Mouse (Mus musculus): ENCODE results near the gene Rab11b. TPM values are rescaled to one million over a fixed set of nuclear protein-coding genes. Genes with fewer than 3 reads are reported as not detected.

The Rab11b gene
- polyA plus RNA-seq (2017; shearing (Covaris generic)): 100 to 1,000 TPM; 257 to 400 TPM

DNA sequence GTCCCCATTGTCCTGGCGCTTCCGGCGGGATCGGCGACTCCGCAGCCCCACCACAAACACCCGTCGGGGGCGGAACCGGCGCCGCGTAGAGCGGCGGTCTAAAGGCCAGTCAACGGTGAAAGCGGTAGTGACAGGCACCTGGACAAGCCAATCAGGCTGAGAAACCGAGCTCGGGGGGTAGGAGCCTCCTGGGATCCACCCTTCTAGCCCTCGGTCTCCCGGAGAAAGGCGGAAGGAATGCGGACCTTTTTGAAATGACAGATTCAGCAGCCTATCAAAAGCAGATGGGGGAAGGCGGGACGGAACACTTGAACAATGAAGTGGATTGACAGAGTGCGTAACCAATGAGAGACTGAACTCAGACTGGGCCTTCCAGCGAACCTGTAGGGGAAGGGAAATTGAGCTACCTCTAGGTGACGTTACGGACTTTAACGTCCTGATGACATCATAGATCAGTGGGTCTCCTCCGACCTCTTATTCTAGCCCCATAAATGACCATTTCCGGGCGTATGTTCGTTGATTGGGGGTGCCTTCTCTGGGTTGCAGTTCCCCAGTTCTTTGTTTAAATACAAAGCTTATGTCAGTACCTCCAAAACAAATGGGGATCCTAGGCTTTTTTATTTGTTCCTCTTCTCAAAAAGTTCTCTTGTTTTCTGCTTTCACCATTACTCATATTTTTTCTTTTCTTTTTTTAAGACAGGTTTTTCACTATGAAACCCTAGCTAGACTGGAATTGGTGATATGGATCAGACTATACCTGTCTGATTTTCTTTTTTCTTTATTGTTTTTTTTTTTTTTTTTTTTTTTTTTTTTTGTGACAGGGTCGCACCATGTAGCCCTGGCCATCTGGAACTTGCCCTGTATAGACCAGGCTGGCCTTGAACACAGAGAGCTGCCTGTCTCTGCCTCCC is at the start of gene Rab11b:
Gene Rab11b, minus strand, starts transcription at position 276 of the 911 bp plus-strand sequence.
- ATAC-seq: peak; percentile 94

DNA sequence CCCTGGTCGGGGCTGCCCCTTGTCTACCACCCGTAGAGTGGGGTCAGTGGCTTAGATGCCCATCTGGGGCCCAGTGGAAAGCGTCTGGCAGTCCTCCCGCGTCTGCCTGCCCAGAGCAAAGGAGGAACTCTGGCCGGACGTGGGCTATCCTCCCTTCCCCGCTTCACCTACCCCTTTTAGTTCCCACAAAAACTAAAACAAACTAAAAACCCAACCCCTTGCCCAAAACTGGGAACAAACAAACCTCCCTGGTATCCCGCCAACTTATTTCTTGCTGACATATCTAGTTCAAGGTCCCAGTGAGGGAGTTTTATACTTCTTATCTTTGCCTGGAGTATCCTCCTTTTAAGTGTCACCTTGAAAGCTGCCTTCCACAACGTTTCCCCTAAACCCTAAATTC is 47.9 kb upstream of the Rab11b start:
- ATAC-seq: no peak

DNA sequence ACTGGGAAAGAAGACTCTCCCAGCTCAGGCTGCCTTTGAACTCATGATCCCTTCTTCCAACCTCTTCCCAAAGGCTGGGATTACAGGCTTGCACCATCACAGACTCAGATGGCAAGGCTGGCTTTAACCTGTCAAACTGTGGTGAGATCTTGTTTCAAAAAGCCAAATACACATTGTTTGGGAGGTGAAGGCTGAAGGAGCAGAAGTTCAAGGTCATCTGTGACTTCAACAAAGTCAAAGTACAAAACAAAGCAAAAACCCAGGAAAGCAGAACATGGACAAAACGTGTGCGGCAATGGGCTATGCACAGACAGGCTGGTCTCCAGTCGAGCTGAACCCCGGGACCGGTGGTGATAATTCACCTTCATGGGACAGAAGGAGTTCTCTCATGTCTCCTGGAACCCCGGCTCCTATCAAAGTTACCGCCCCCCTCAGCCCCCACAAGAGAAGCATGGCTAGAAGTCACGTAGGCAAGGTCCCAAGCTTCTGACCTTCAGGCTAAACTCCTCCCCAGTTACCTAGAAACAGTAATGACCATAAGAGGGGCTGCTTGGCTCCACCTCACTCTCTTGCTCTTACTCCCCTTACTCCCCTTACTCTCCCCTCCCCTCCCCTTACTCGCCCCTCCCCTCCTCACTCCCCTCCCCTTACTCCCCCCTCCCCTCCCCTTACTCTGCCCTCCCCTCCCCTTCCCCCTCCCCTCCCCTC is 47.0 kb upstream of the Rab11b start:
- no peak for ATAC-seq

DNA sequence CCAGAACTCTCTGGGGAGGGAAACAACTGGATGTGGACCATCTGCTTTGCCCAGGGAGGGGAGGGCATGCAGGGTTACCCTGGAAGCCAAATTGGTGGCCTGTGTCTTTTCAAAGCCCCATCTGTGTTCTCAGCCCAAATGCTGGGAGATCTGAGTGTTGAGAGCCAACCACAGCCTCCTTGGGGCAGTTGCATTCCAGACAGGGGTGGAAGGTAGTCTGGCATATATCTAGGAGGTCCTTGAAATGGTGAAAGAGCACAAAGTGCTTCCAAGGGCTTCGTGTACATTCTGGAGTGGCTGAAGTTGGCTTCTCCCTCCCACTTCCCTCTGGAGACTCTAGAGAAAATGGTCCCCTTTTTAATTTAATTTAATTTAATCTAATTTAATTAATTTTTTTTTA is 44.4 kb upstream of the Rab11b start:
- no peak for ATAC-seq

DNA sequence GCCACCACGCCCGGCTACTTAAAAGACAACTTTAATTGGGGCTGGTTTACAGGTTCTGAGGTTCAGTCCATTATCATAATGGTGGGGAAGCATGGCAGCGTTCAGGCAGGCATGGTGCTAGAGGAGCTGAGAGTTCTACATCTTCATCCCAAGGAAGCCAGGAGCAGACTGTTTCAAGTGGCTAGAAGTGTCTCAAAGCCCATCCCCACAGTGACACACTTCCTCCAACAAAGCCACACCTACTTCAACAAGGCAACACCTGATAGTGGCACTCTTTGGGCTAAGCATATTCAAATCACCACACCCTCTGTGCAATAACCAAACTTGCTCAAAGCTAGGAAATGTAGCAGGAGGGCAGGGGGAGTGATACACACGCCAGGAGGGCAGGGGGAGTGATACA is 43.9 kb upstream of the Rab11b start:
- no peak for ATAC-seq

DNA sequence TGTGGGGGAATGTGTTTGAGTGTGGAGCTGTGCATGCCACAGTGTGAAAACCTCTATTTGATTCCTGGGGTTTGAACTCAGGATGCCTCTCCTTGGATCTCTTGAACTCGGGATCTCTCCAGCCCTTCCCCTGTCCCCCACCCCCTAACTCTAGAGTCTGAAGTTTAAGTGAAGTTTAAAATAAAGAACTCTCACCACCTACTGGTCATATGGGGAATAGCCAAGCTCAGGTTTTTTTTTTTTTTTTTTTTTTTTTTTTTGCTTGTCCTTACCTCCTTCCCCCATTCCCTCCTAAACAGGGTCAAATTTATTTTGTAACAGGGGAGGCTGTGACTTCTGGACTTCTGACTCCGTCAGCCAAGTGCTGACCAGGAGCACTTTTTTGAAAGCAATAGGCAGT is 41.9 kb upstream of the Rab11b start:
- ATAC-seq: peak; percentile 37

DNA sequence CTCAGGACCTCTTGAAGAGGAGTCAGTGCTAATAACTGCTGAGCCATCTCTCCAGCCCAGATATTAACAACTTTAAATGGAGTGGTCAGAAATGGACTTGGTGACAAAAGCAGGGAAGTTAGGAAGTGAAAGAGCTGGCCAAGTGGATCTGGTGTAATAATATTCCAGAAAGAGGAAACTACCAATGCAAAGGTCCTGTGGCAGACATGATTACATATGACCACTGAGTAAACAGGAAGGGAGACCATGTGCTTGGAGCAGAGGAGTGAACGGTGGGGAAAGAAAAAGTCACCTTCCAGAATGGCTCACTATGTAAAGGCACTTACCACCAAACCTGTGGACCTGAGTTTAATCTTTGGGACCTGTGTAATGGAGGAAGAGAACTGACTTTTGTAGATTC is 38.9 kb upstream of the Rab11b start:
- no peak for ATAC-seq

DNA sequence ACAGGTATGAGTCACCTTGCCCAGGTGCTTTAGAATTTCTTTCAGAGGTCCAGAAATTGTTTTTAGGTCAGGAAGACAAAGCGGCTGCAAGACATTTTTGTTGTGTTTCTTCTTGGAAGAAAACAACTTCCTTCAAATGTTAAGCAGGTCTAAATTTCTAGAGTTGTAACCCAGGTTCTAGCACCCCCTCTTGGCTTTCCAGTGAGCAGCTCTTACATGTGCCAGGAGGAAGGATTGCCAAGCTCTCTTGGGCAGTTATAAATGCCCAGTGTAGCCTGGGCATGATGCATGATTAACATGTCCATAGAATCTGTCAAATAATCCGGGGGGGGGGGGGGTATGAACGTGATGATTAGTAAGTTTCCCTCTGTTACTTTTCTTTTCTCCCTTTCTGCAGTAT is 38.0 kb upstream of the Rab11b start:
- no peak for ATAC-seq

DNA sequence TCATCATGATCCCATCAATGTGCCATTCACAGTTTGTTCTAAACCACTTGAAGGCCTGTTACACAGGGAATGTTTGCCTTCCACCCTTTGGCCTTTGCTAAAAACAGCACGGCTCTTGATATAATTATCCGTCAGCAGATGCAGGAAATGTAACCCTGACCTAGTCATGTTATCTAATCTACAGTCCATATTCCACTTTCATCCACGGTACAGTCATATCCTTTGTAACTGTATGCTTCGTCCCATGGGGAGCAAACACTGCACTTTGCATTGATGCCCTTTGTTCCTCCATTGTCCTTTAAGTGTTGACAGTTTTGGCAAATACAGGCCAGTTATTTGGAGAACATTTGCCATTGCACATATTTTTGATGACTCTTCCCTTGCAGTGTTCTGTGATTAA is 28.4 kb upstream of the Rab11b start:
- ATAC-seq: no peak

DNA sequence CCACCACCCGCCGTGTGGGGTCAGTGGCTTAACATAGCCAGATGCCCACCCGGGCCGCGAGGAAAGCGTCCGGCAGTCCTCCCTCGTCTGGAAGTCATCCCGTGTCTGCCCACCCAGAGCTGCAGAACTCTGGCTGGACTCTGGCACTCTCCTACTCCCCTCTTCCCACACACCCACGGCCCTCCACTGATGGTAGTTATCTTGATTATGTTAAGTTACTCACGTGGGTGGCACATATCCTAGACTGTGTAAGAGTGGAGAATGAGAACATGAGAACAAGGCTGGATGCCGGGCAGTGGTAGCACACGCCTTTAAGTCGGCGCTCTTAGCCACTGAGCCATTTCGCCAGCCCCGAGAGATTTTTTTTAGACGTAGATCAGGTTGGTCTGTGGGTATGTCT is 26.0 kb upstream of the Rab11b start:
- no peak for ATAC-seq

DNA sequence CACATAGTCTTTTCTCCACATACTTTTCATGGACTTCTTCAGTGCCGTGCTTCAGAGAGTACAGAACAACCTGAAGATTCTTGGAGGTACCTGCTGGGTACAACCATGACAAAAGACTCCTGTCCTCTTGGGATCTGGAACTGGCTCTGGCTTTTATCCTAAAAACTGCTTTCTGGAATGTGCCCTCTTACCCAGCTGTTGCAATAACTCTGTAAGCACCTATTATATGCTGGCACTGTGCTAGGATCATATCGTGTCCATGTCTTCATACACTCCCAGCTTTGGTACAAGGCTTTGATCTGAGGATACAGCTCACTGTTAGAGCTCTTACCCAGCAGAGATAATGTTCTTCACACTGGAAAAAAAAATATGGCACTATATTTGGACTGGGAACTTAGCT is 24.6 kb upstream of the Rab11b start:
- no peak for ATAC-seq

DNA sequence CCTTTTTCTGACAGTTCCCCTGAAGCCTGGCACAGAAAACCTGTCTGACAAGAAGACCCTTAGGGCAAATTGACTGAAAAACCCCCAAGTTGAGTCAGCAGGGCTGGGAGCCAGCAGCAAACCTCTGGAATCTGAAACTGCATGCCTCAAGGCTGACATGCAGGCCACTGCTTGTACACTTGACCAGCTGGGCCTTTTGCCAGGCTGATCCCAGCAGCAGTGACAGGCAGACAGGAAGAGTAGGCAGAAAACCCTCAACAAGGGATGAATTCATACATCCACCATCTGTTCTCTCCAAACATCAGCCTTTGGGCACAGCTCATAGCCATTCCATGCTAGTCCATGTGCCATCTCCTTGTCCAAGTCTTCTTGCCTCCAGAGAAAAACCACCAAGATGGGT is 23.1 kb upstream of the Rab11b start:
- no peak for ATAC-seq

DNA sequence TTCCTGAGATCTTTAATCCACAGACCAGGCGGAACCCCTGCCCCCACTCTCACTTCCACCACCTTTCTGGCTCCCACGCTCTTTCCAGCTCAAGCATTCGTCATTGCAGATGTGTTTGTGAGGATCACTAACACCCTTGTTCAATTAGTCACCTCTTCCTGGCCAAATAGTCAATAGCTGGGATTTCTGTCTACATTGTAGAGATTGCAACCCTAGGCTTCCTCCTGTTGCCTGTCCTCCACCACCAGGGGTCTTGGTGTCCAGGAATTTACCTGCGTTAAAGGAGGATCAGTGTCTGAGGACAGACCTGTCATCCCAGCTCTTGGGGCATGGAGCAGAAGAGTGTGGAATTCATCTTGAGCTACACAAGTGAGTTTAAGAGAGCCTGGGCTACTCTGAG is 21.7 kb upstream of the Rab11b start:
- peak; percentile 11 for ATAC-seq

DNA sequence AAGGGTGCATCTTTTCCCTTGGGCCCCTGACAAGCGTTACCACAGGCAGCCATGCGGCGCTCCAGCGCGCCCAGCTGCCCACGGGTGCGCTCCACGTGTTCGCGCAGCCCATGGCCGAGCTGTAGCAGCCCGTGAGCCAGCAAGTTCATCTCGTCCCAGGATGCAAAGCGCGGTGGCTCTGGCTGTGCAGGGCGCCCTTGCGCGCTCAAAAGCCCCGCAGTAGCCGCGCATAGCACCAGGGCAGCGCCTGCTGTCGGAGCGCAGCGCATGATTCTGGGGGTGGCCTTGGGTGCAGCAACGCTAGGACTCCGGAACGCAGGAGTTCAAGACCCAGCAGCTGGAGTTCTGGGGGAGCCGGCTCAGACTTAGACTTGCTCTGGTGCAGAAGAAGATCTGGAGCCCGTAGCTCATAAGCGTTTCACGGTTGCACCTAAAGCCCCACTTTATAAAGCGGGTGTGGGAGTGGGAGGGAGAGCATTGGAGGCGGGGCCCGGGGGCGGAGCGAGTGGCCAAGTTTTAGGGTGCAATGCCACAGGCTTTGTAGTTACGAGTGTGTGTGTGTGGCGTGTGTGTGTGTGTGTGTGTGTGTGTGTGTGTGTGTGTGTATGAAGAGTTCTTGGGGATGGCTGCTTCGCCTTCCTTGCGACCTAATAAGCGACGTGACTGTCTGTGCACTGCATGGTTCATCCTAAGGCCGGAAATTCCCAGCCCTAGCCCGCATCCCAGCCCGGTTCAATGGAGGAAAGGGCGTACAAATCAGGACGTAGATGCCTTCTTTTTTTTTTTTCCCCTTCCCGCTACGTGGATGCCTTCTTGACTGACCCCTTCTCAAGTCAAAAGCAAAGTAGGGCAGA is 21.0 kb upstream of the Rab11b start, which contains the start of gene Angptl4:
Gene Angptl4, minus strand, starts transcription at position 707 of the 854 bp plus-strand sequence.
- peak; percentile 74 for ATAC-seq

DNA sequence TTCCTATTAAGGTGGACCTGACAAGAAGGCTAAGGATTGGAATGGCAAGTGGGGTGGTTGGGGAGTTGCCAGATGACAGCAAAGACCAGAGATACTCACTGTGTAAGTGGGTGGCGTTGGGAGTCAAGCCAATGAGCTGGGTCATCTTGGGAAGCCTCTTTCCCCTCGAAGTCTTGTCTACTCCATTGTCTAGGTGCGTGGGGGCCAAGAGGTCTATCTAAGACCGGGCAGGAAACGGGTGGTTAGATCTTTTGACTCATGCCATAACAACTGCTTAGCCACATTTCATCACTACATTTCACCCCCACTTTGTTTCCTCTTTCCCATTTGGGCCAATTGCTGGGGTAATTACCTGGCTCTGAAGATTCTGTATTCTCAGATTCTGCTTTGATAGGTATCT is 20.1 kb upstream of the Rab11b start:
- peak; percentile 73 for ATAC-seq

DNA sequence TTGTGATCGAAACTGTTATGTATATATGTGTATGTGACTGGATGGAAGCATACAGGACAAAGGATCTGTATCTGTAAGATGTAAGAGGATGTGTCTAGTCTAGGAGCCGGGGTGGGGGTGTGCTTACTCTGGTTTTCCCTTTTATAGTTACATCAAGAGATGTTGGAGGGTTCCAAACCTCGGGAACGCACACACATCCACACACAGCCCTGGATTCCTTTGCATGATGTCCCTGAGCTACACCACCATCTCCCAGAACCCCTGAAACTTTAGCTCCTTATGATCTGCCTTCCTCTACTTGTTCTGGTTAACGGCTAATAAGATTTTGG is 19.6 kb upstream of the Rab11b start:
- ATAC-seq: no peak

DNA sequence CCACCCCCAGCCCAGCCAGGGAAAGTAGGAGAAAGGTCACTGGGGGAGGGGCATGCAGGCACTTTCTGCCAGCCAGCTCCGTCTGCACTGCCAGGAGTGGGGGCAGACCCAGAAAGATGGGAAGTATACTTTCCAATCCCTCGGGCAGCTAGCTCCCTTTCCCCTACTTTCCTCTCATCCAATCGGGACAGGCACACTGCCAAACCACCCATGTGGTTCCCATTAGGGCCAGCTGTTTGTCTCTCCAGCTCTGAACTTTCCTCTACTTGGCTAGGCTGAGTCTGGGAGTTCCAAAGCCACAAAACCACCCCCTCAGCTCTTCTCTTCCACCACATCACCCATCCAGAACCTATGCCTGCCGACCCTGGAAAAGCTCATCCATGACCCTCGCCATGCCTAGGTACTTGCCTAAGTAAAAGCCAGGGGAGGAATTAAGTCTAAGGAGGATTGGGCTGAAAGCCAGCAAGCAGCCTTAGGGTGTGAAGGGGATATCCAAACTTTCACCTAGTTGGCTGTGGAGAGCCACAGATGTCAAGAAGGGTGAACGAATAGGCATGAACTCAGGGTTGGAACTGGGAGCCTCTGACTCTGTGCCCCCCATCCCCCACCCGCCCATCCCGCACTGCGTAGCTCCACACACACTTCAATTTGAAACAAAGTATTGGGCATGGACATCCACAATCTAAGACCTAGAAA is 19.1 kb upstream of the Rab11b start:
- ATAC-seq: no peak

DNA sequence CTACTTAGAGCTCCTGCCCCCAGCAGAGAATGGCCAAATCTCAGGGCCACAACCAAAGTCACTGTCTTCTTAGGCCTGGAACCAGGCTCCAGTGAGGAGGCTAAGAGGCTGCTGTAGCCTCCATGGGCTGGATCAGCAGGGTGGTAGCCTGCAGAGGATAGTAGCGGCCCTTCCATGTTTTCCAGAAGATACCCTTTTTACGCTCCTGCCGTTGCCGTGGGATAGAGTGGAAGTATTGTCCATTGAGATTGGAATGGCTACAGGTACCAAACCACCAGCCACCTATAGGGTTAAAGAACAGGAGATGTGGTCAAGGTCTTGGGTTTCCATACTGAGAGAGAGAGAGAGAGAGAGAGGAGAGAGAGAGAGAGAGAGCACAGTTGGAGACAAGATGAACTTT is 15.0 kb upstream of the Rab11b start:
- no peak for ATAC-seq

DNA sequence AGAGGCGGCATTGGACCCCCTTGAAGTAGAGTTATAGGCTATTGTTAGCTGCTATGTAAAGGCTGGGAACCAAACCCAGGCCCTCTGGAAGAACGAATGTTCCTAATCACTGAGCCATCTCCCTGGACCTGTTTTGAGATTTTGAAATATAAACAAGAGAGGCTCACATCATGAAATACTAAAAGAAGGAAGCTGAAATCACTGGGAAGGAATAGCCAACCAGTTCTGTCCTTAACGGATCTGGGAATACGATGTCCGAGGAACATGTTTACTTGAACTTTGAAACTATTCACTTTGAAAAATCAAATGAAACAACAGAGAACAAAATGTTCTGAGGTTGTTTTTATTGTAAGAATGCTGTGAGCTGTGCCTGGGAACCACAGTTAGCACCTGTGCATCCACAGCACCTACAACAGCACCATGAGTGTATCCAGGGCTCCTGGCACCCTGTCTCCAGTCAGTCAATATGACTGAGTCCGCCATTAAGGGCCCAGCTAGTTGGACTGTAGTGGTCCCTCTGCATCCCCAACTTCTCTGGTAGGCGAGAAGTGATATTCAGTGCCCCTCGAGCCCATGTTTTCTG is 14.3 kb upstream of the Rab11b start:
- ATAC-seq: no peak

DNA sequence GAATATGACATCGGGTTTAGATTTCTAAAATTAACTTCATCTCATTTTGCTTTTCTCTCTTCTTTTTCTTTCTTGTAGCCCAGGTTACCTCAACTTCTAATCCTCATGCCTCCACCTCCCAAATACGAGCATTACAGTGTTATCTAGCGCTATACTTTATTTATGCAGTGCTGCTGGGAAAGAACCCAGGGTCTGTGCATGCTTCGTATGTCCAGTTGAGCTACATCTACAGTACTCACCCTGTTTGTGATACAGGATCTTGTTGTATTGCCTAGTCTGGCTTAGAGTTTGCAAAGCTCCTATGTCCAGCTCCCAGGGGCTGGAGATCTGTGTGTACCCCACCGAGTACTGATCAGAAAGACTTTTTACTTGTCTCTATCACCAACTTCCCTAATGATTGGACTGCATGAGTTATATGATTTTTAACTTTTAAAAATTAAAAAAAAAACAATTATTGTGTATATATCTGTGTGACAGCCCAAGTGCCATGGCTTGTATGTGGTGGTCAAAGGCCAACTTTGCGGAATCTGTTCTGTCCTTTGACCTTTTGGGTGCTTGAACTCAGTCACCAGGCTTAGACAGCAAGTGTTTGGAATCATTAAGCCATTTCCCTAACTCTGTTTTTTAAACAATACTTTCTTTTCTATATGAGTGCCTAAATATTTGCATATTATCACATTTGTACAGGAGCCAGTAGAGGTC is 13.7 kb upstream of the Rab11b start:
- no peak for ATAC-seq

DNA sequence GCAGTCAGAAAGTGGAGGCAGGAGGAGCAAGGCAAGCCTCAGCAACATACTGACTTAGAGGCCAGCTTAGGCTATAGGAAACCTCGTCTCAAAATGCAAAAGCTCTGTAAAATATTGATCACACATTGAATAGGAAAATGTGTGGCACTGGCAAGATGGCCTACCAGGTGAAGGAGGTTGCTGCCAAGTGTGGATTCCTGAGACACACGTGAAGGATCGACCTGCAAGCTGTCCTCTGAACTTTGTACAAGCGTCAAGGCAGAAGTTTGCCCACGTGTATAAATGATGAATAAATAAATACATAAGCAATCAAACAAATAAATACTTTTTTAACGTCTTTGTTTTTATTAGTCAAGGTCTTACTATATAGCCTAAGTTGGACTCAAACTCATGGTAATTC is 13.1 kb upstream of the Rab11b start:
- no peak for ATAC-seq

DNA sequence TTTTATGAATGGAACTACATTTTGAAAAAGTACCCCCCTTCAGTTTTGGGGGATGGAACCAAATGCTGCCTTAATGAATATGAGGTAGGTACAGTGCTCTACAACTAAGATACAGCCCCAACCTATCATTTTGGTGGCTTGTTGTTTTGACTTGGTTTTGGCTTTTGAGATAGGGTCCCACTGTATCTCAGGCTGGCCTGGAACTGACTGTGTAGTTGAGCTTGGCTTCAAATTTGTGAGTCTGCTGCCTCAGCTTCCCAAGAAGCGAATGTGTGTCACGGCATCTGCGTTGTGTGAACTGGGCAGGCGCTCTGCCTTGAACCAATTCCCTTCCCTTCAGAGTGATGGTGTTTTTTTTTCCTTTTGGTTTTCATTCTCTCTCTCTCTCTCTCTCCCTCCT is 11.3 kb upstream of the Rab11b start:
- no peak for ATAC-seq

All from CD4-positive, CD25-positive, alpha-beta regulatory T cell, adult 4 months (primary cell).